Mouse (Mus musculus): ENCODE results near the gene Hist1h2ak.
"Not testable (repeated sequence)": the region's sequence is repeated elsewhere in the genome, so short reads cannot be mapped to it uniquely, and the experiment has no call there.

Hist1h2ak gene

DNA sequence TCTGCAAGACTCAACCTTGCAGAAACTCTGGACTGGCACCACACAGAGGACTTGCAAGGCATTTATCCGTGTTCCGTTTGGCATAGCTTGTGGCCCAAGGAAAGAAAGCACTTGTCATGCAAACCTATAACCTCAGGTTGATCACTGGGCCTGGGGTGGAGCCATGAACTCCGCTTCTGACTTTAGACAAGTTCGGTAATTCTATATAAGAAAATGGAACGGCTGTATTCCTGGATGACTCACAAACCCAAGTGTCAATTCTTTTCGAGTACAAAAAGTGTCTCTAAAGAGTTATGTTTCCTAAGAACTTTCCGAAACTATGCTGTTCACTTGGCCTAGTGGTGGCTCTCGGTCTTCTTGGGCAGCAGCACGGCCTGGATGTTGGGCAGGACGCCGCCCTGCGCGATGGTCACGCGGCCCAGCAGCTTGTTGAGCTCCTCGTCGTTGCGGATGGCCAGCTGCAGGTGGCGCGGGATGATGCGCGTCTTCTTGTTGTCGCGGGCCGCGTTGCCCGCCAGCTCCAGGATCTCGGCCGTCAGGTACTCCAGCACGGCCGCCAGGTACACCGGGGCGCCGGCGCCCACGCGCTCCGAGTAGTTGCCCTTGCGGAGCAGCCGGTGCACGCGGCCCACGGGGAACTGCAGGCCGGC lies 32.4 kb downstream of the Hist1h2ak start:
- DNase-seq (ENCODE audit: low read depth): not testable (repeated sequence)

DNA sequence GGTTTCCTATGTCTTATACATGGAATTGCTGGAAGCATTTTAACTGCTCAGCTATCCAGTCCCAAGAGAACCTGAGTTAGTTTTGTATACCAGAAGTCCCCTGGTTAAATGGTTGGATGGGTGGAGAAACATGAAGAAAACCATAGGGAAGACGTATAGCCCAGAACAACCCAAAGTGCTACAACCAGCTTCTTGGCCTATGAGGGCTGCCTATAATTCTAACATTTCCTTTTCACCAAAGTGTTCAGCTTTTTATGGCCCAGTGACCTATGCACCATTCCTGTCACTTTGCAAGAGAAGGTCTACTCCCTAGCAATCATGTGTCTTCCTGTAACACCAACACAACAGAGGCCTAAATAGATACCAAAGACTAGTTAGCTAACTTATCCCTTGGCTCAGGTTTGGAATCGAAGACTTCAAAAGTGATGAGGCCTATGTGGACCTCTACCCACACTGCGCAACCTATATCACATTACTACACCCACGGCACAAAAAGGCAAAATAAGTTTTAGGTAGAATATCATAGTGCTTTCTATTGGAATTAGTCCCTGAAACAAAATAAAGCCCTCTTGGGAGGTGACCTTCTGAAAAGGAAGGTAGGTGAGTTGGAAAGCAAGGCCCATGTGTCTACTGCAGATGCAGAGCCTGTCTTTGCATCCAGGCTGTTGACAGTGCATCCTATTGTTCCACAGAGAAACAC lies 35.1 kb downstream of the Hist1h2ak start:
- no peak for DNase-seq (ENCODE audit: low read depth)

DNA sequence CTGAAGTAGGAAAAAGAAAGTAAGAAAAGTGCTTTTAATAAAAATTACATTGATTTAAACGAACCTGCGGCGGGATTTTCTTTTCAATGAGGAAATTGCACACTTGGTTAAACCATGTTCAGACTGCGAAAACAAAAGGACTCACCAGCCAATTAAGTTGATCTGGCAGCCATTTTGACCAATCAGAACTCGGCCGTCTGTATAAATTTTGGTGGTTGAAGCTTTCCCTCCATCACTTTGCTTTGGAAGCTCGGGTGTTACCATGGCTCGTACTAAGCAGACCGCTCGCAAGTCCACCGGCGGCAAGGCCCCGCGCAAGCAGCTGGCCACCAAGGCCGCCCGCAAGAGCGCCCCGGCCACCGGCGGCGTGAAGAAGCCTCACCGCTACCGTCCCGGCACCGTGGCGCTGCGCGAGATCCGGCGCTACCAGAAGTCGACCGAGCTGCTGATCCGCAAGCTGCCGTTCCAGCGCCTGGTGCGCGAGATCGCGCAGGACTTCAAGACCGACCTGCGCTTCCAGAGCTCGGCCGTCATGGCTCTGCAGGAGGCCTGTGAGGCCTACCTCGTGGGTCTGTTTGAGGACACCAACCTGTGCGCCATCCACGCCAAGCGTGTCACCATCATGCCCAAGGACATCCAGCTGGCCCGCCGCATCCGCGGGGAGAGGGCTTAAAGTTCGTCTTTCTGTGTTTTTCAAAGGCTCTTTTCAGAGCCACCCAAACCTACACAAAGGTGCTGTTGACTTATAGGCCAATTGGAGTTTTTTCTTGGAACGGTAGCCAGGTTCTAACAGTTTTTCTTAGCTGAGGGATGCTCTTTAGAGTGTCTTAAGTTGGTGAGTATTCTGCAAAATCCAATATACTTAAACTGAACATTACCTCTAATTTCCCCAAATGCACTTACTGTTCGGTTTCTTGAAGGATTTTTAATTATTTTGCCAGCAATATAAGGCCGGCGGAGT lies 36.0 kb downstream of the Hist1h2ak start, which contains the start of gene Hist1h3h:
Hist1h3h (plus strand) TSS at position 263 of the 961 bp plus-strand sequence.
- peak; percentile 83 for DNase-seq (ENCODE audit: low read depth)

DNA sequence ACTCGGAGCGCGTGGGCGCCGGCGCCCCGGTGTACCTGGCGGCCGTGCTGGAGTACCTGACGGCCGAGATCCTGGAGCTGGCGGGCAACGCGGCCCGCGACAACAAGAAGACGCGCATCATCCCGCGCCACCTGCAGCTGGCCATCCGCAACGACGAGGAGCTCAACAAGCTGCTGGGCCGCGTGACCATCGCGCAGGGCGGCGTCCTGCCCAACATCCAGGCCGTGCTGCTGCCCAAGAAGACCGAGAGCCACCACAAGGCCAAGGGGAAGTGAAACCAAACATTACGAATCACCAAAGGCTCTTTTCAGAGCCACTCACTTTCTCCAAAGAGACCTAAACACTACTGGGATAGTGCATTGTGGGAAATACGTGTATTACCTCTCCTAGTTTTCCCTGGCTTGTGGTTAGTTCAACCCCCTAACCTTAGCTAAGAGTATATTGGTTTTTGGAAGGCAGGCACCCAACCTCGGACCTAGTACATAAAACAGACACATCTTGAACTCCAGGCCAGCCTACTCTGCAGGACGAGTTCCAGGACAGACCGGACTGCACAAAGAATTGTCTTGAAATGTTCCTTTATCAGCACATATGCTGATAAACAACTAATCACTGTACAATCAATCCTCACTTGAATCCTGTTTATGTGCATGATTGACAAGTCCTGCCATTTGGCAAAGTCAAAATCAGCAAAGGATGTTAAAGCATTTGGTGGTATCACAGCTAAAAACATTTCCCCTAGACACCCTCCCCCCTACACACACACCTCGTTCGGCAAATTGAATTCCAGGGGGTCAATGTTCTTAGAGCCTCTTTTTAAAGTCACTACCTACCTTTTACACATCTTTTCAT lies 36.9 kb downstream of the Hist1h2ak start:
- not testable (repeated sequence) for DNase-seq (ENCODE audit: low read depth)

DNA sequence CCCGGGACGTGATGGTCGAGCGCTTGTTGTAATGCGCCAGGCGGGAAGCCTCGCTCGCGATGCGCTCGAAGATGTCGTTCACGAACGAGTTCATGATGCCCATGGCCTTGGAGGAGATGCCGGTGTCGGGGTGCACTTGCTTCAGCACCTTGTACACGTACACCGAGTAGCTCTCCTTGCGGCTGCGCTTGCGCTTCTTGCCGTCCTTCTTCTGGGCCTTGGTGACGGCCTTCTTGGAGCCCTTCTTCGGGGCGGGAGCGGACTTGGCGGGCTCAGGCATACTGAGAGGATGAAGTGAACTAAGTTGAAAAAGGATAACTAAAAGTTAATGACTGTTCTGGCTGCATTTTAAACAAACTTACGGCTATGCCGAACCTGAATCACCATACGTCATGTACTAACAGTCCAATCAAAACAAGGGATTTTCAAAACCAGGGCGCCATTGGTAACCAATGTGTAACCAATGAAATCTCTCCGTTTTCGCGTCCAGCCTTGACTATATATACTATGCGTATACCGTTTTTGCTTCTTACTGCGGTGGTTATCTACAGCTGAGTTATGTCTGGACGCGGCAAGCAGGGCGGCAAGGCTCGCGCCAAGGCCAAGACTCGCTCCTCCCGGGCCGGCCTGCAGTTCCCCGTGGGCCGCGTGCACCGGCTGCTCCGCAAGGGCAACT lies 37.6 kb downstream of the Hist1h2ak start, which contains the start of the genes Hist1h2bl and Hist1h2ai:
Hist1h2bl (minus strand) TSS at position 280 of the 676 bp plus-strand sequence.
Hist1h2ai (plus strand) TSS at position 559 of the 676 bp plus-strand sequence.
- peak; percentile 90 for DNase-seq (ENCODE audit: low read depth)

DNA sequence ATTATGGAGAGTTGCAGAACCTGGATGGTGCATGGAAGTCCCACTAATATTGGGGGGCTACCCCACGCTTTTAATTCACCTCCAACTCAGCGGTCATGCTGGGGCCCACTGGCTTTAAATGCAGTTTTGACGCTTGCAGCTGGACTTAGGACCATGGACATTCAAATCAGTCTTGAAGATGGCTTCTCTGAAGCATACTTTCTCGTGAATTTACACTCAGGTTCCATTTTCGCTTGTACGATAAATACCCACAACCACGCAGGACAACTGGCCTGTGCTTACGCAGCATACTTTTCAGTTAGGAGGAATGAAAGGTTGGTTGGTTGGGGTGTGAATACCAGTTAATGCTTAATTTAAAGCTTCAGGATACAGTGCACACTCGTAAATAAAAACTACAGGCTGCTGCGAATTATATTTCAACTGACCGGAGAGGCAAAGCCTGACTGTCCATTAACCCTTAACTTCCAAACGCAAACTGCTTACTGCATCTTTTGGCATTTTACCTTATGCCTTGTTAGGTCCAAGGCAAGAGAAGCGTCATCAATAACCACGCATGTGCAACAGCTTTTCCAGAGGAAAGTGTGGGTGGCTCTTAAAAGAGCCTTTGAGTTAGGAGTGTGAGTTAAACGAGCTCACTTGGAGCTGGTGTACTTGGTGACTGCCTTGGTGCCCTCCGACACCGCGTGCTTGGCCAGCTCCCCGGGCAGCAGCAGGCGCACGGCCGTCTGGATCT lies 38.3 kb downstream of the Hist1h2ak start:
- DNase-seq (ENCODE audit: low read depth): no peak

DNA sequence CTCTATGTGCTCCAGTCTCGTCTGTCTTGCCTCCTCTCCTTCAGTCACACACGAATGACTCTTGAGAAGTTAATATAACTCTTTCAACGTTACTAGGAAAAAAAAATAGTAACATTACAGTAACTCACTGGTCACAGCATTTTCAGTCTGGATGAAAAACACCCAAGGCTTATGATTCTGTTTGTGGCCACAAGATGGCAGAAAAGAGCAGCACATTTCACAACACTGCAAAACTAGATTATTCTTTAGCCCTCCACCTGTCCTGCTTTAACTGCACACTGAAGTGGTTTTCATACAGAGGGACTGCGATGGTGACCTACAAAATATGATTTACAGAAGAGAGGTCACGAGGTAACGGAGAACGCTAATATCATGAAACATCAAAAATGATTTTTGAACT lies 38.9 kb downstream of the Hist1h2ak start:
- peak; percentile 64 for DNase-seq (ENCODE audit: low read depth)

DNA sequence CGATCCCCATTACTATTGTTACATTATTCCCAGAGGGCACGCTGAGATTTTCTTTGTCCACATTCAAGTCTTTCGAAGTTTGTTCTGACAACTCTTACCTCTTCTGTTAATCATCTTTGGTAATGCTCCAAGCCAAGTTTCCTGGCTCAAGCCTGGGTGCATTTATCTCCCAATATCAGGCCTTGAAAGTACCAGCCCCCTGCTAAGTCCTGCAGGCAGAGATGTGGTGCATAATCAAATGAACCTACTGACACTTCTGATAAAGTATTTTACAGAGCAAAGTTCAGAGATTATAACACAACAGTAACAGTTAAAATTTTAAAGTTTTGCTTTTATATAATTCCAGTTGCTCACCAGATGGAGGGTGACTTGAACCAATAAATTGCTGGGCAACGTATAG lies 41.9 kb downstream of the Hist1h2ak start:
- no peak for DNase-seq (ENCODE audit: low read depth)

DNA sequence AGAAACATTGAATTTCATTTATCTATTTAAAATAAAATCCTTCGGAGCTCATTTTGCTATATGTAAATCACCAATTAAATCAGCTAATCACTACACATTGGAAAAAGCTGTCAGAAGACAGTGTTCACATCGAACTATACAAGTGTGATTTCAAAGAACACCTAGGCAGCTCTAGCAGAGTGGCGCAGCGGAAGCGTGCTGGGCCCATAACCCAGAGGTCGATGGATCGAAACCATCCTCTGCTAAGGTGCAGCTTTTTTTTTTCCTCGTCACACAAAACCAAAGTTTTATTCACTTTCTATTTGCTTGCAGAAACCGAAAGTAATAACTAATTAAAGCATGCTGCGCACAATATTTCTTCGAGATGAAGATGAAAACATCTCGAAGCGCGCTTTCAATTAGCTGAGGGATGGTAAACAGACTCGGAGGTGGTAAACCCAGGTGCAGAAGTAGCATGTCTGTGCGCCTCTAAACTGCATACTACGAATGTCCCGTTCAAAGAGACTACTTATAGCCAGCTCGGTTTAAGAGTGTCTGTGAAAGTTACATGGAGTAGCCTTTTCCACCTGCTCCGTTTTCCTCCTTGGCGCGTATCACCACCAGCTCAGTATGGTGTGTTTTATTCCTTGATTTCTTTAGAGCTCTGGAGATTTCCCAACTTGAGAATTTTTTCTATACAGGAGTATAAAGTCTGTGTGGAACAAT lies 42.7 kb downstream of the Hist1h2ak start:
- no peak for DNase-seq (ENCODE audit: low read depth)

DNA sequence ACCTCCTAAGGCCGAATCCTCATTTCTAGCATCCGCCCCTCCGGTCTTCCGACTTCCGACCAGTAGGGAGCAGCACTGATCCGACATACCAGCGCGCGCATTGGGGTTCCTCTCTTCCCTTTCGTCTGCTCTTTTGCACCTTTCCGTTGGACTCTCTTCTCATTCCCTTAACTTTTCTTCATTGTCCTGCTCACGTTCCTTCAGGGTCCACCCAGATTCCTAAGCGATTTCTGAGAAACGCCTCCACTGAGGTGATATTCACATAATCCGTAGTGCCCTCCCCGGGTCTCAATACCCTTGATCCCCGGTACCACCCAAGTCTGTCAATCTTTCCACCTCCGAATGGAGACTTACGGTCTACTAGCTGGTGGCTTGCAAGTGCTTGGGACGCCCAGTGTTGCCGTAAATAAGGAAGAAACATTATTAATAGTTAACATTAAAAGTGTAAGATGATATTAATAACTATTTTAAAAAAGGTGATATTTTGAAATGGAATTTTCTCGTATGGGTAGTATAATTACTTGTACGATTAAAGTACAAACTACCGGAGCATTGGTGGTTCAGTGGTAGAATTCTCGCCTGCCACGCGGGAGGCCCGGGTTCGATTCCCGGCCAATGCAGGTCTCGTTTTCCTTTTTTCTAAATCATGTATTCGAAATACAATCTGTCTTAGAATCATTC lies 43.5 kb downstream of the Hist1h2ak start:
- peak; percentile 78 for DNase-seq (ENCODE audit: low read depth)

DNA sequence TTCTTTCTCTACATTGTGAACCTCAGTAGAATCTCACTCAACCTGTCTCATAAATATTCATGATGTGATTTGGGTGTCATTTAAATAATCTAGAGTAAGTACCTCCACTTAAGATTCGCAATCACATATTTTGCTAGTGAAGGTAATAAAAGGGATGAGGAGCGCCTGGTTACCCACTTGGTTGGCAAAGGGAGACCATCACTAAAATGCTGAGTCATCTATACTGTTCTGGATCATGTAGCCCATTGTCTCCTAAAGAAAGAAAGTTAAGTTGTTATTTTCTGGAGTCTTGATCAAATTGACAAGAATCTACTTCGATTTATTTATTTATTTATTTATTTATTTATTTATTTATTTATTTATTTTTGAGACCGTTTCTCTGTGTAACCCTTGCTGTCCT lies 47.0 kb downstream of the Hist1h2ak start:
- DNase-seq (ENCODE audit: low read depth): no peak

All from c-Kit-positive CD71-negative TER-119-negative erythroid progenitor cells, embryonic 14.5 days (primary cell).